Mouse (Mus musculus): Measurements from ENCODE around the gene Ksr1. TPM values are rescaled to one million over a fixed set of nuclear protein-coding genes. Genes with fewer than 3 reads are reported as not detected.

Gene Ksr1
- polyA plus RNA-seq, 1 experiment: 20.6 TPM

- H3K36me3 ChIP-seq (ENCODE audit: control insufficient read depth, insufficient read depth): no peaks in the 10 kb centered on the region
- H3ac ChIP-seq (ENCODE audit: control insufficient read depth, insufficient read length): no peak overlapping the region
- no peak overlapping the region for H3K4me3 ChIP-seq
- H3K27me3 ChIP-seq (ENCODE audit: control insufficient read depth, insufficient read depth, insufficient read length): no peaks in the 10 kb centered on the region
- H3K79me2 ChIP-seq (ENCODE audit: control insufficient read depth, insufficient read depth): no peaks in the 10 kb centered on the region
- TF ChIP-seq CEBPB (IDR thresholded peaks at IDR 0.05; ENCODE audit: insufficient read depth, poor library complexity, severe bottlenecking) (no peak), MYOG (IDR thresholded peaks at IDR 0.05; ENCODE audit: control insufficient read depth in 1 of 3, insufficient read depth in 1 of 3, insufficient read length in 2 of 3, low read depth in 2 of 3) (no peak), USF1 (IDR thresholded peaks at IDR 0.05; ENCODE audit: low read depth) (no peak), POLR2AphosphoS2 (IDR thresholded peaks at IDR 0.05; ENCODE audit: insufficient read length, low read depth) (no peak), TCF3 (IDR thresholded peaks at IDR 0.05; ENCODE audit: insufficient read length, low read depth) (no peak), MYOD1 (IDR thresholded peaks at IDR 0.05; ENCODE audit: control insufficient read depth in 1 of 3, insufficient read length in 2 of 3, low read depth in 2 of 3) (no peak), REST (IDR thresholded peaks at IDR 0.05; ENCODE audit: insufficient read depth, insufficient read length) (no peak), MAX (IDR thresholded peaks at IDR 0.05; ENCODE audit: low read depth) (no peak), SRF (IDR thresholded peaks at IDR 0.05; ENCODE audit: control insufficient read depth, insufficient read length, low read depth) (no peak), TCF12 (IDR thresholded peaks at IDR 0.05; ENCODE audit: insufficient read depth, poor library complexity, severe bottlenecking) (no peak), E2F4 (IDR thresholded peaks at IDR 0.05; ENCODE audit: insufficient read depth) (no peak), POLR2A (IDR thresholded peaks at IDR 0.05; ENCODE audit: insufficient read length, low read depth) (no peak)
- no peak overlapping the region for H3K4me2 ChIP-seq (ENCODE audit: low read depth)
Measured at GRCm38 (mm10) chr11:79094727-79095126, 51.5 kb downstream of the Ksr1 start.

- H3K27me3 ChIP-seq (ENCODE audit: control insufficient read depth, insufficient read depth, insufficient read length): no peaks in the 10 kb centered on the region
- TF ChIP-seq TCF3 (IDR thresholded peaks at IDR 0.05; ENCODE audit: insufficient read length, low read depth): no peak
- no peak for TF ChIP-seq REST (IDR thresholded peaks at IDR 0.05; ENCODE audit: insufficient read depth, insufficient read length)
- no peak for TF ChIP-seq POLR2AphosphoS2 (IDR thresholded peaks at IDR 0.05; ENCODE audit: insufficient read length, low read depth)
- no peak overlapping the region for H3K4me2 ChIP-seq (ENCODE audit: low read depth)
- H3K36me3 ChIP-seq (ENCODE audit: control insufficient read depth, insufficient read depth): no peaks in the 10 kb centered on the region
- H3K4me3 ChIP-seq: no peak overlapping the region
- H3ac ChIP-seq (ENCODE audit: control insufficient read depth, insufficient read length): no peak overlapping the region
- H3K79me2 ChIP-seq (ENCODE audit: control insufficient read depth, insufficient read depth): no peaks in the 10 kb centered on the region
Measured at GRCm38 (mm10) chr11:79093986-79094695, 52.1 kb downstream of the Ksr1 start.

GRCm38 (mm10) chr11:79093386-79093906, 52.8 kb downstream of the Ksr1 start:
- Histone ChIP-seq H3ac (ENCODE audit: control insufficient read depth, insufficient read length) (no peak overlapping the region), H3K79me2 (ENCODE audit: control insufficient read depth, insufficient read depth) (no peaks in the 10 kb centered on the region), H3K36me3 (ENCODE audit: control insufficient read depth, insufficient read depth) (no peaks in the 10 kb centered on the region), H3K27me3 (ENCODE audit: control insufficient read depth, insufficient read depth, insufficient read length) (no peaks in the 10 kb centered on the region), H3K4me2 (ENCODE audit: low read depth) (no peak overlapping the region), H3K4me3 (no peak overlapping the region)
- TF ChIP-seq MYOG (IDR thresholded peaks at IDR 0.05; ENCODE audit: control insufficient read depth in 1 of 3, insufficient read depth in 1 of 3, insufficient read length in 2 of 3, low read depth in 2 of 3) (no peak), REST (IDR thresholded peaks at IDR 0.05; ENCODE audit: insufficient read depth, insufficient read length) (no peak), SRF (IDR thresholded peaks at IDR 0.05; ENCODE audit: control insufficient read depth, insufficient read length, low read depth) (no peak), POLR2AphosphoS2 (IDR thresholded peaks at IDR 0.05; ENCODE audit: insufficient read length, low read depth) (no peak), MAX (IDR thresholded peaks at IDR 0.05; ENCODE audit: low read depth) (no peak), TCF12 (IDR thresholded peaks at IDR 0.05; ENCODE audit: insufficient read depth, poor library complexity, severe bottlenecking) (no peak), E2F4 (IDR thresholded peaks at IDR 0.05; ENCODE audit: insufficient read depth) (no peak), POLR2A (IDR thresholded peaks at IDR 0.05; ENCODE audit: insufficient read length, low read depth) (no peak), CEBPB (IDR thresholded peaks at IDR 0.05; ENCODE audit: insufficient read depth, poor library complexity, severe bottlenecking) (no peak), MYOD1 (IDR thresholded peaks at IDR 0.05; ENCODE audit: control insufficient read depth in 1 of 3, insufficient read length in 2 of 3, low read depth in 2 of 3) (no peak), TCF3 (IDR thresholded peaks at IDR 0.05; ENCODE audit: insufficient read length, low read depth) (no peak), USF1 (IDR thresholded peaks at IDR 0.05; ENCODE audit: low read depth) (no peak)

GRCm38 (mm10) chr11:79092802-79093201, 53.4 kb downstream of the Ksr1 start:
- H3K36me3 ChIP-seq (ENCODE audit: control insufficient read depth, insufficient read depth): no peaks in the 10 kb centered on the region
- H3K4me3 ChIP-seq: no peak overlapping the region
- H3K4me2 ChIP-seq (ENCODE audit: low read depth): no peak overlapping the region
- H3K79me2 ChIP-seq (ENCODE audit: control insufficient read depth, insufficient read depth): no peaks in the 10 kb centered on the region
- no peak overlapping the region for H3ac ChIP-seq (ENCODE audit: control insufficient read depth, insufficient read length)
- H3K27me3 ChIP-seq (ENCODE audit: control insufficient read depth, insufficient read depth, insufficient read length): no peaks in the 10 kb centered on the region
- no peak for TF ChIP-seq E2F4 (IDR thresholded peaks at IDR 0.05; ENCODE audit: insufficient read depth)
- TF ChIP-seq TCF12 (IDR thresholded peaks at IDR 0.05; ENCODE audit: insufficient read depth, poor library complexity, severe bottlenecking): no peak
- no peak for TF ChIP-seq USF1 (IDR thresholded peaks at IDR 0.05; ENCODE audit: low read depth)
- TF ChIP-seq REST (IDR thresholded peaks at IDR 0.05; ENCODE audit: insufficient read depth, insufficient read length): no peak
- no peak for TF ChIP-seq TCF3 (IDR thresholded peaks at IDR 0.05; ENCODE audit: insufficient read length, low read depth)
- no peak for TF ChIP-seq SRF (IDR thresholded peaks at IDR 0.05; ENCODE audit: control insufficient read depth, insufficient read length, low read depth)
- TF ChIP-seq POLR2A (IDR thresholded peaks at IDR 0.05; ENCODE audit: insufficient read length, low read depth): no peak
- TF ChIP-seq MYOD1 (IDR thresholded peaks at IDR 0.05; ENCODE audit: control insufficient read depth in 1 of 3, insufficient read length in 2 of 3, low read depth in 2 of 3): no peak
- no peak for TF ChIP-seq POLR2AphosphoS2 (IDR thresholded peaks at IDR 0.05; ENCODE audit: insufficient read length, low read depth)
- no peak for TF ChIP-seq MAX (IDR thresholded peaks at IDR 0.05; ENCODE audit: low read depth)
- TF ChIP-seq CEBPB (IDR thresholded peaks at IDR 0.05; ENCODE audit: insufficient read depth, poor library complexity, severe bottlenecking): no peak
- no peak for TF ChIP-seq MYOG (IDR thresholded peaks at IDR 0.05; ENCODE audit: control insufficient read depth in 1 of 3, insufficient read depth in 1 of 3, insufficient read length in 2 of 3, low read depth in 2 of 3)
